Mouse (Mus musculus): ENCODE measurements around the gene Gm26661. TPM values are rescaled to one million over a fixed set of nuclear protein-coding genes. Genes with fewer than 3 reads are reported as not detected.

The Gm26661 gene
- polyA plus RNA-seq, 1 experiment from 2014 or later, result not detected

DNA sequence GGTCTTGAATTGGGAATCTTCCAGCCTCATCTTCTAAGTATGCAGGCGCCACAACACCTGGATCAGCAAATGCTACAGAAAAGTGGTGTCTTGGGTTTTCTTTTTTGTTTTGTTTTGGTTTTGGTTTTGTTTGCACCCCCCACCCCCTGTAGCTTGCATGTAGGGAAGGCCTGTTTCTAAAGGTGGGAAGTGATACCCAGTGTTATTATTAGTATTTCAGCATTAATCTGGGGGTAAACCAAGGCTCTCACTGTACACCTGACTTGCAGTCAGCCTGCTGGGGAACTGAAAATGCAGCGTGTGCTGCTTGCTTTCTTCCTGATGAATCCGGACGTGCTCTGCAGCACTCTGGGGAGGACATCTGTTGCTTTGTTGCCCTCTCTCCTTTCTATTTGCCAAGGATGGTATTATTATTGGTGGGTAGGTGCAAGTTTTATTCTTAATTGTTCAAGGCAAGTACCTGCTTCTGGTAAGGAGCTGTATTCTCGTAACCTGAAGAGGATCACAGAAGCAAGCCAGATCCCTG, 47.2 kb downstream of the Gm26661 start:
- H3K4me1 ChIP-seq (ENCODE audit: control insufficient read depth in 2 of 2, insufficient read depth in 2 of 2, low read length in 2 of 2), result peaks cover 4 to 11% of the 10 kb centered on the region in 2 experiments
- no peaks in the 10 kb centered on the region for H3K27me3 ChIP-seq (ENCODE audit: control insufficient read depth, insufficient read depth, low read length)
- H3K9ac ChIP-seq (ENCODE audit: low read length), result no peak overlapping the region
- no peak overlapping the region for H3K27ac ChIP-seq (replicated peaks in 1 of 2; ENCODE audit: control insufficient read depth in 1 of 2, insufficient read depth in 1 of 2, low read depth in 2 of 2, low read length in 2 of 2)
- 79% methylated on average over 5 of the region's 5 CpGs for WGBS
- ATAC-seq (ENCODE audit: insufficient number of reproducible peaks, insufficient read depth, low FRiP score, low read depth), result no peak
- no peak overlapping the region for H3K4me2 ChIP-seq (ENCODE audit: low read length)
- no peaks in the 10 kb centered on the region for H3K36me3 ChIP-seq (ENCODE audit: control insufficient read depth, insufficient read depth, low read length)
- no peak overlapping the region for H3K4me3 ChIP-seq (ENCODE audit: control insufficient read depth in 1 of 2, insufficient read depth in 1 of 2, low read depth in 1 of 2, low read length in 2 of 2)
- no peaks in the 10 kb centered on the region for H3K9me3 ChIP-seq (ENCODE audit: control insufficient read depth, low read length)

DNA sequence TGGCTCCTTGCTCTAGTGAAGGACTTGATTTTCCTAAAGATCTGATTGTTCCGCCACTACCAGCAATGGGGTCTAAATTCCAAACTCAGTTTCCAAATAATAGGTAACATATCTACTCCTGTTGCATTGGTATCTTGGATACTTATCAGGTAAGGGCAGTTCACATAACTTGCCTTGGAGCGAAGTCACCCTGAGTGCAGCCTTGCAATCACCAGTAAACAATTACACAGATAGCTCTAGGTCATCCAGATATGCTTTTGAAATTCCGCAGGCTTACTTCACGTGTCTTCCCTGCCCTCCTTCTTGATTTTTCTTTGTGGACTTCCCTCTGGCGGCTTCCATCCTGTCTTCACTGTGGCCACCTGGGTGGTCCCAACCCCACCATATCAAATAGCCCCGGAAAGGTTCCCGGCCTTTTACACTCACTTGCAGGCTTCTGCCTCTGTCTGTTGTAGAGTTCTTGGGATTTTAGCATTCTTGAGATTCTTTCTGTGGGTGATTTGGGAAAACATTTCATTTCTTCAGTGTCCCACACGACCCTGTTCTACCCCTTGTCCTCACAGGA, 48.6 kb downstream of the Gm26661 start:
- 46% methylated on average over 8 of the region's 8 CpGs for WGBS
- no peaks in the 10 kb centered on the region for H3K27me3 ChIP-seq (ENCODE audit: control insufficient read depth, insufficient read depth, low read length)
- no peak for ATAC-seq (ENCODE audit: insufficient number of reproducible peaks, insufficient read depth, low FRiP score, low read depth)
- no peak overlapping the region for H3K9ac ChIP-seq (ENCODE audit: low read length)
- H3K27ac ChIP-seq (replicated peaks in 1 of 2; ENCODE audit: control insufficient read depth in 1 of 2, insufficient read depth in 1 of 2, low read depth in 2 of 2, low read length in 2 of 2), result no peak overlapping the region
- no peaks in the 10 kb centered on the region for H3K9me3 ChIP-seq (ENCODE audit: control insufficient read depth, low read length)
- H3K4me1 ChIP-seq (ENCODE audit: control insufficient read depth in 2 of 2, insufficient read depth in 2 of 2, low read length in 2 of 2), result peaks cover 4 to 11% of the 10 kb centered on the region in 2 experiments
- H3K36me3 ChIP-seq (ENCODE audit: control insufficient read depth, insufficient read depth, low read length), result no peaks in the 10 kb centered on the region
- H3K4me2 ChIP-seq (ENCODE audit: low read length), result no peak overlapping the region
- H3K4me3 ChIP-seq (ENCODE audit: control insufficient read depth in 1 of 2, insufficient read depth in 1 of 2, low read depth in 1 of 2, low read length in 2 of 2), result no peak overlapping the region

Other genes starting within 250 kb of the Gm26661 start
- gene Gm3558, start 223.0 kb upstream of the Gm26661 start, polyA plus RNA-seq (2014; fragmentation: Nextera tagmentation; extraction: Ambion mirVana), result 0.62 and 0.70 TPM in 2 replicates
- gene Gm10338, start 196.0 kb upstream of the Gm26661 start, polyA plus RNA-seq (2014; fragmentation: Nextera tagmentation; extraction: Ambion mirVana), result not detected in 2 replicates
- gene Gm10128, start 147.6 kb upstream of the Gm26661 start, polyA plus RNA-seq (2014; fragmentation: Nextera tagmentation; extraction: Ambion mirVana), result not detected in 2 replicates
- 10.0 and 11.2 TPM in 2 replicates for gene Flnb, start 26.4 kb downstream of the Gm26661 start, polyA plus RNA-seq (2014; fragmentation: Nextera tagmentation; extraction: Ambion mirVana)
- not detected in 2 replicates for gene Gm45521, start 165.7 kb downstream of the Gm26661 start, polyA plus RNA-seq (2014; fragmentation: Nextera tagmentation; extraction: Ambion mirVana)
- 0.08 and 0.13 TPM in 2 replicates for gene Dnase1l3, start 203.0 kb downstream of the Gm26661 start, polyA plus RNA-seq (2014; fragmentation: Nextera tagmentation; extraction: Ambion mirVana)
- gene Abhd6, start 211.3 kb downstream of the Gm26661 start, polyA plus RNA-seq (2014; fragmentation: Nextera tagmentation; extraction: Ambion mirVana), result 11.3 and 11.8 TPM in 2 replicates